Comparison of ENCODE assay signal across 17 mouse cellular contexts in genomic region chr2:69021516-69021915, GRCm38 (mm10).
DNase-seq lines count a peak whose midpoint lies in the region; ATAC-seq lines count a peak whose summit lies in the region.
"Had no signal": no experiment of that assay in that cellular context is flagged by ENCODE, and none has a peak within 500 bp of the region (broad histone marks: within the 10 kb centered on the region; RNA-seq: fewer than 3 reads in every experiment).

No protein-coding gene starts in this region.

- 52% methylated on average over 4 of the region's 4 CpGs for WGBS in forebrain, embryonic 14.5 days
- 41% methylated on average over 4 of the region's 4 CpGs for WGBS in forebrain, embryonic 11.5 days
- 25% methylated on average over 4 of the region's 4 CpGs for WGBS in kidney, embryonic 15.5 days
- 26% methylated on average over 4 of the region's 4 CpGs for WGBS in embryonic facial prominence, embryonic 13.5 days

- no peak overlapping the region for H3K27ac ChIP-seq in forebrain, embryonic 14.5 days (ENCODE audit: low read depth, low read length)
- no peak overlapping the region for H3K27ac ChIP-seq in forebrain, embryonic 11.5 days (ENCODE audit: low read depth, low read length)
- no peak overlapping the region for H3K27ac ChIP-seq in kidney, embryonic 15.5 days
- H3K27ac ChIP-seq in embryonic facial prominence, embryonic 13.5 days = no peak overlapping the region
- H3K27ac ChIP-seq: embryonic facial prominence, embryonic 15.5 days; heart, embryonic 13.5 days; left cerebral cortex, adult 2 months; liver, embryonic 14.5 days had no signal

- no peak overlapping the region for H3K4me3 ChIP-seq in forebrain, embryonic 14.5 days (ENCODE audit: low read depth, low read length)
- no peak overlapping the region for H3K4me3 ChIP-seq in forebrain, embryonic 11.5 days (ENCODE audit: low read depth, low read length)
- H3K4me3 ChIP-seq in kidney, embryonic 15.5 days (replicated peaks) = no peak overlapping the region
- H3K4me3 ChIP-seq in embryonic facial prominence, embryonic 13.5 days = no peak overlapping the region
- H3K4me3 ChIP-seq: embryonic facial prominence, embryonic 15.5 days; heart, embryonic 13.5 days; left cerebral cortex, adult 2 months had no signal

- no peaks in the 10 kb centered on the region for H3K9me3 ChIP-seq in forebrain, embryonic 14.5 days (replicated peaks; ENCODE audit: control insufficient read depth, low read length)
- H3K9me3 ChIP-seq in forebrain, embryonic 11.5 days (ENCODE audit: control insufficient read depth, low read length) = no peaks in the 10 kb centered on the region
- H3K9me3 ChIP-seq in kidney, embryonic 15.5 days (replicated peaks) = no peaks in the 10 kb centered on the region
- no peaks in the 10 kb centered on the region for H3K9me3 ChIP-seq in embryonic facial prominence, embryonic 13.5 days
- H3K9me3 ChIP-seq: embryonic facial prominence, embryonic 15.5 days; heart, embryonic 13.5 days had no signal

- no peak for ATAC-seq in forebrain, embryonic 14.5 days
- no peak for ATAC-seq in forebrain, embryonic 11.5 days (replicated peaks; ENCODE audit: low FRiP score)
- ATAC-seq in kidney, embryonic 15.5 days (replicated peaks; ENCODE audit: low FRiP score) = no peak
- no peak for ATAC-seq in embryonic facial prominence, embryonic 13.5 days (ENCODE audit: insufficient number of reproducible peaks, insufficient read depth, low FRiP score, low TSS enrichment, low read depth)

- H3K36me3 ChIP-seq in forebrain, embryonic 14.5 days (ENCODE audit: control insufficient read depth, insufficient read depth, low read length) = no peaks in the 10 kb centered on the region
- no peaks in the 10 kb centered on the region for H3K36me3 ChIP-seq in forebrain, embryonic 11.5 days (ENCODE audit: control insufficient read depth, insufficient read depth, low read length)
- no peaks in the 10 kb centered on the region for H3K36me3 ChIP-seq in kidney, embryonic 15.5 days
- no peaks in the 10 kb centered on the region for H3K36me3 ChIP-seq in embryonic facial prominence, embryonic 13.5 days
- H3K36me3 ChIP-seq: embryonic facial prominence, embryonic 15.5 days; heart, embryonic 13.5 days had no signal

- H3K4me1 ChIP-seq in forebrain, embryonic 14.5 days (ENCODE audit: control insufficient read depth, insufficient read depth, low read length) = 0 out of 2 replicates have a peak, but pooled peaks cover 3% of the 10 kb centered on the region
- H3K4me1 ChIP-seq in forebrain, embryonic 11.5 days (replicated peaks; ENCODE audit: control insufficient read depth, insufficient read depth, low read length) = no peaks in the 10 kb centered on the region; the same call in 1 of the 2 replicates
- no peaks in the 10 kb centered on the region for H3K4me1 ChIP-seq in kidney, embryonic 15.5 days
- peaks cover 25% of the 10 kb centered on the region for H3K4me1 ChIP-seq in embryonic facial prominence, embryonic 13.5 days

- 0 out of 2 replicates have a peak overlapping the region, but pooled peaks have one; percentile 17 for H3K9ac ChIP-seq in forebrain, embryonic 14.5 days (ENCODE audit: low read length)
- H3K9ac ChIP-seq in forebrain, embryonic 11.5 days (ENCODE audit: low read length) = no peak overlapping the region
- H3K9ac ChIP-seq in kidney, embryonic 15.5 days = no peak overlapping the region
- H3K9ac ChIP-seq in embryonic facial prominence, embryonic 13.5 days = 0 out of 2 replicates have a peak overlapping the region, but pooled peaks have one; percentile 36
- H3K9ac ChIP-seq: embryonic facial prominence, embryonic 15.5 days; heart, embryonic 13.5 days; liver, embryonic 14.5 days had no signal

- no peak overlapping the region for H3K4me2 ChIP-seq in forebrain, embryonic 14.5 days (ENCODE audit: low read length)
- H3K4me2 ChIP-seq in forebrain, embryonic 11.5 days (ENCODE audit: low read depth, low read length, severe bottlenecking) = no peak overlapping the region
- H3K4me2 ChIP-seq in kidney, embryonic 15.5 days = no peak overlapping the region
- H3K4me2 ChIP-seq in embryonic facial prominence, embryonic 13.5 days = no peak overlapping the region
- H3K4me2 ChIP-seq: embryonic facial prominence, embryonic 15.5 days; heart, embryonic 13.5 days; midbrain, embryonic 11.5 days had no signal

- no peak for DNase-seq in forebrain, embryonic 14.5 days (ENCODE audit: low spot score)
- DNase-seq in forebrain, embryonic 11.5 days (ENCODE audit: low spot score) = no peak
- peak; percentile 12 to 22 for DNase-seq in kidney, postnatal 36 days
- peak; percentile 45 for DNase-seq in mesoderm, embryonic 11.5 days (ENCODE audit: low read depth, low spot score)
- no peak for DNase-seq in spleen, postnatal 4 days (ENCODE audit: low spot score in 2 of 2)
- DNase-seq in right cerebral cortex, postnatal 10 days (ENCODE audit: low spot score in 2 of 2) = no peak
- DNase-seq: adrenal gland, adult 2 months; cerebellum, adult 2 months; kidney, postnatal 25 days; thymus, postnatal 36 days had no signal

- H3K27me3 ChIP-seq in forebrain, embryonic 14.5 days (replicated peaks; ENCODE audit: control insufficient read depth, insufficient read depth, low read length) = no peaks in the 10 kb centered on the region
- no peaks in the 10 kb centered on the region for H3K27me3 ChIP-seq in forebrain, embryonic 11.5 days (ENCODE audit: control insufficient read depth, insufficient read depth, low read length)
- no peaks in the 10 kb centered on the region for H3K27me3 ChIP-seq in kidney, embryonic 15.5 days
- H3K27me3 ChIP-seq in embryonic facial prominence, embryonic 13.5 days = no peaks in the 10 kb centered on the region
- H3K27me3 ChIP-seq: embryonic facial prominence, embryonic 15.5 days; heart, embryonic 13.5 days had no signal

Comparison
In these comparisons a context has a peak if more than half of its experiments do, and no peak if none do; other contexts are left out.
1. H3K9ac ChIP-seq: peak in forebrain, embryonic 14.5 days (single experiment) and embryonic facial prominence, embryonic 13.5 days (single experiment); none in forebrain, embryonic 11.5 days (single experiment) and kidney, embryonic 15.5 days (single experiment).
2. DNase-seq: peak in kidney, postnatal 36 days (2 of 2) and mesoderm, embryonic 11.5 days (single experiment); none in forebrain, embryonic 14.5 days (single experiment), forebrain, embryonic 11.5 days (single experiment), spleen, postnatal 4 days (0 of 2) and right cerebral cortex, postnatal 10 days (0 of 2).